Mouse (Mus musculus): ENCODE measurements around the gene Wfdc12. TPM values are rescaled to one million over a fixed set of nuclear protein-coding genes. Genes with fewer than 3 reads are reported as not detected.
"Not testable (repeated sequence)": the region's sequence is repeated elsewhere in the genome, so short reads cannot be mapped to it uniquely, and the experiment has no call there.

Wfdc12 gene
- not detected in 2 replicates for polyA plus RNA-seq (2015; fragmentation: Nextera tagmentation; extraction: Ambion mirVana)

DNA sequence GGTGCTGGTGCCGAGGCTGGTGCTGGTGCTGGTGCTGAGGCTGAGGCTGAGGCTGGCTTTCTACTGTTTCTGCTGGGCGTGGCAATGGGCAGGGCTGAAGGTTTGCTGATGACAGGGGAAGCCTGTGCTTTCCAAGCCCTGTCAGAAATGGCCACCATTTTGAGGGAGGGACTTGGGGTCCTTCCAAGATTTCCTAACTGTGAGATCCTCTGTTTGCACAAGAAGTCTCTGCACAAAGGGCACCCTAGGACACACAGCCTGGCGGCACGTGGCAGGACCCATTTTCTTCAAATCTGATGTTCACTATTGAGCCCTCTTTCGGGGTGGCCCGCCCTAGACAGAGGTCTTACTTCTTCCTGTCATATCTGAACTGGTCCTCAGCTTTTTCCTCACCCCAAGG, at the start of gene Wfdc12:
Wfdc12 (minus strand) TSS at position 33 of the 400 bp plus-strand sequence.
- ATAC-seq (ENCODE audit: insufficient number of reproducible peaks, insufficient read depth, low FRiP score, low TSS enrichment, low read depth): no peak
- H3K27ac ChIP-seq: no peak within 1 kb of the TSS
- 91% methylated on average over 6 of the region's 6 CpGs for WGBS
- no peaks in the 10 kb centered on the region for H3K4me1 ChIP-seq
- H3K9me3 ChIP-seq: no peaks in the 10 kb centered on the region
- H3K27me3 ChIP-seq: no peaks in the 10 kb centered on the region
- H3K4me3 ChIP-seq: no peak within 1 kb of the TSS
- H3K36me3 ChIP-seq: no peaks in the 10 kb centered on the region
- no peak within 1 kb of the TSS for H3K9ac ChIP-seq
- H3K4me2 ChIP-seq: no peak within 1 kb of the TSS

DNA sequence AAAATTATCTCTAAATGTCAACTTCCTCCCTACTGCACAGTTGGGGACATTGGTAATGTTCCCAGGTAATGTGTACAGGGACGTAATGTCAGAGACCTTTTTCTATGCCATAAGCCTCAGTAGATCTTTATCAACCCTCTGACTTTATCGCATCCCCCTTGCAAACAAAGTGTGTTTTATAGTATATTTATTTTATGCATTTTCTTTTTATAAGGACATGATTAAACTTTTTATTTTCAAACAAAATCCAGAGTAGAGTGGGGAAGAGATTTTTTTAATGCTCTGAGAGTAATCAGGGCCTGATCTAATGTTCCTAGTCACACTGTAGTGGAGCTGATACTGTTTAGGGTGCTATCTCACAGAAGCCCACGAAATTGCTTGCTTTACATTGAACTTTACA, 48.0 kb upstream of the Wfdc12 start, which contains the start of gene Svs2:
Svs2 (minus strand) TSS at position 101 of the 400 bp plus-strand sequence.
- Histone ChIP-seq H3K27me3 (no peaks in the 10 kb centered on the region), H3K27ac (no peak within 1 kb of the TSS), H3K4me3 (no peak within 1 kb of the TSS), H3K4me2 (no peak within 1 kb of the TSS), H3K9me3 (no peaks in the 10 kb centered on the region), H3K4me1 (no peaks in the 10 kb centered on the region), H3K36me3 (no peaks in the 10 kb centered on the region), H3K9ac (no peak within 1 kb of the TSS)
- no peak for ATAC-seq (ENCODE audit: insufficient number of reproducible peaks, insufficient read depth, low FRiP score, low TSS enrichment, low read depth)
- 81% methylated on average over 3 of the region's 3 CpGs for WGBS

DNA sequence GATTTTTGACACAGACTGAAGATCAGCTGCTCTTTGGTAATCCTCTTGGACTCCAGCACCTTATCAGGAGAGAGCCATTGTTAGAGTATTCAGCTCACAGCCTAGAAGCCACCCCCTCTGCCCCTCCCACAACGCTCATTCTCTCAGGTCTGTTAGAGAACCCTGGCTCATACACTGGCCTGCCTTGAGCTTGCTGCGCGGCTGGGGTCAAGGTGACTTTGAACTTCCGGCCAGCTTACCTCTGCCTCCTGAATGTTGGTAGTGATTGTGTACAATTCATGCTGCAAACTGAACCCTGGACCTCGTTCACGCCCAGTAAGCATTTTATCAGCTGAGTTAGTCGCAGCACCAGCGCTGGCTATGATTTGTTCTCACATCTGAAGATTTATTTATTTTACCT, 42.3 kb upstream of the Wfdc12 start:
- no peak for ATAC-seq (ENCODE audit: insufficient number of reproducible peaks, insufficient read depth, low FRiP score, low TSS enrichment, low read depth)
- 91% methylated on average over 8 of the region's 8 CpGs for WGBS
- H3K27ac ChIP-seq: no peak overlapping the region
- H3K9me3 ChIP-seq: no peaks in the 10 kb centered on the region
- H3K27me3 ChIP-seq: no peaks in the 10 kb centered on the region
- H3K36me3 ChIP-seq: no peaks in the 10 kb centered on the region
- H3K4me1 ChIP-seq: no peaks in the 10 kb centered on the region
- no peak overlapping the region for H3K9ac ChIP-seq
- H3K4me2 ChIP-seq: no peak overlapping the region
- H3K4me3 ChIP-seq: no peak overlapping the region

DNA sequence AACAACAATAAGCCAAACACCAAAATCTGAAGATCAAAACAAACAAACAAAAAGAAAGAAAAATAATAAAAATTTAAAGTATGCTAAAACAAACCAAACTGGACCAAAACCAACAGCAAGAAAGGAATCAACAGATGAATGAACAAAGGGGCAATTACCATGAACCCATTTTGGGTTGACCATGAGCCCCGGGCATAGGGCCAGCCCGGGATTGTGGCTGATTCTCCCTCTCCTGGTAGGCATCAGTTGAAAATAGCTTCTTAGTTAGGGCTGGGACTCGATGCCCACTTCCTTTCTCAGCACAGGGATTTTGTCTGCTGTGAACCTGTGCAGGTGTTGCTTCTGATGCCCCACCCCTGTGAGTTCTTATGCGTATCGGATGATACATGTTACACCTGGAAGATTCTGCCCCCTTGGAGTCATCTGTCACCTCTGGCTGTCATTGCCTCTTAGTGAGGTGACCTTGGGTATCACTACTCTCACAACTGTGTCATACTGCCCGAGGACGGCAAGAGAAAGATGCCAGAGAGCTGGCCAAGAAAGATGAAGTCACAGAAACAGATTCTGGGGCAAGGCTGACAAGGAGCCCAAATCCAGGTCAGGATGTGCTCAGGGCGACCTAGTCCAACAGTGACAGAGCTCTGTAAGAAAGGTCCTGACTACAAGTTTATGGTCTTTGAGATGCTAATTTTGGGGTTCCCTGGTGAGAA, 38.1 kb upstream of the Wfdc12 start:
- Histone ChIP-seq H3K4me2 (no peak overlapping the region), H3K27me3 (no peaks in the 10 kb centered on the region), H3K36me3 (no peaks in the 10 kb centered on the region), H3K9ac (no peak overlapping the region), H3K4me1 (no peaks in the 10 kb centered on the region), H3K9me3 (no peaks in the 10 kb centered on the region), H3K27ac (no peak overlapping the region), H3K4me3 (no peak overlapping the region)
- WGBS: 86% methylated on average over 8 of the region's 8 CpGs
- ATAC-seq (ENCODE audit: insufficient number of reproducible peaks, insufficient read depth, low FRiP score, low TSS enrichment, low read depth): no peak

DNA sequence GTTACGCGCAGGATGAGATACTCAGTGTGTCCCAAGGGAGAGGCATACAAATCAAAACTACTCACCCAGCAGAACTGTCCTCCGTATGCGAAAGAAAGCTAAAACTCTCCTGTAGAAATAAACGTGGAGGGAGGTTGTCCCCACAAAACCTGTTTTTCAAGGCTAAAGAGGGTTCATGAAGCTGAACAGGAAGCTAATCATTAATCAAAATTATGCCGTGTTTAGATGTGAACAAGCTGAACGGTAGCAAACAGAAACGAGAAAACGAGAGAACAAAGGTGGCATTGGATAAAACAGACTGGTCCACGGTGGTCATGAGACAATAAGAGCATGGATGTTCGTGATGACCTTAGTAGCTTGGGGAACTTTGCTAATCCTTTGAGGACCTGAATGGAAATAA, 31.1 kb upstream of the Wfdc12 start, which contains the start of gene Wfdc15b:
Wfdc15b (minus strand) TSS at position 139 of the 400 bp plus-strand sequence.
- no peak within 1 kb of the TSS for H3K9ac ChIP-seq
- ATAC-seq (ENCODE audit: insufficient number of reproducible peaks, insufficient read depth, low FRiP score, low TSS enrichment, low read depth): no peak
- H3K36me3 ChIP-seq: no peaks in the 10 kb centered on the region
- H3K27me3 ChIP-seq: no peaks in the 10 kb centered on the region
- no peak within 1 kb of the TSS for H3K27ac ChIP-seq
- 76% methylated on average over 11 of the region's 11 CpGs for WGBS
- no peaks in the 10 kb centered on the region for H3K9me3 ChIP-seq
- no peak within 1 kb of the TSS for H3K4me3 ChIP-seq
- H3K4me2 ChIP-seq: no peak within 1 kb of the TSS
- H3K4me1 ChIP-seq: no peaks in the 10 kb centered on the region

DNA sequence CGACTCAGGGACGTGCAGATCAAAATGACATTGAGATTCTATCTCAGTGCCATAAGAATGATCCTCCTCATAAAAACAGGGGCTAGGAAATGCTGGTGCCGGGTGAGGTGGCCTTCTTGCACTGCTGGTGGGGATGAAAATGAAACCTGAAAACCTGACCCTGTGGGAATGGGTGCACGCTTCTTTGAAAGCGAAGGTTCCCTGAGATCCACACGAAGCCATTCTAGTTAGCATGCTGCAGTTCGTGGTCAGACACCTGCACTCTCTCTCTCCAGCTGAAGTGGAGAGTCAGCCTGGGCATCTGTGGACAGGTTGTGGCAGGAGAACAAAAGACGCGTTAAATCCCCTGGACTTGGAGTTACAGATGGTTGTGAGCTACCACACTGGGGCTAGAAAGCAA, 28.9 kb upstream of the Wfdc12 start:
- ATAC-seq (ENCODE audit: insufficient number of reproducible peaks, insufficient read depth, low FRiP score, low TSS enrichment, low read depth): no peak
- H3K36me3 ChIP-seq: no peaks in the 10 kb centered on the region
- H3K4me2 ChIP-seq: no peak overlapping the region
- H3K9me3 ChIP-seq: no peaks in the 10 kb centered on the region
- no peak overlapping the region for H3K27ac ChIP-seq
- H3K27me3 ChIP-seq: no peaks in the 10 kb centered on the region
- no peaks in the 10 kb centered on the region for H3K4me1 ChIP-seq
- no peak overlapping the region for H3K9ac ChIP-seq
- 89% methylated on average over 9 of the region's 9 CpGs for WGBS
- H3K4me3 ChIP-seq: no peak overlapping the region

DNA sequence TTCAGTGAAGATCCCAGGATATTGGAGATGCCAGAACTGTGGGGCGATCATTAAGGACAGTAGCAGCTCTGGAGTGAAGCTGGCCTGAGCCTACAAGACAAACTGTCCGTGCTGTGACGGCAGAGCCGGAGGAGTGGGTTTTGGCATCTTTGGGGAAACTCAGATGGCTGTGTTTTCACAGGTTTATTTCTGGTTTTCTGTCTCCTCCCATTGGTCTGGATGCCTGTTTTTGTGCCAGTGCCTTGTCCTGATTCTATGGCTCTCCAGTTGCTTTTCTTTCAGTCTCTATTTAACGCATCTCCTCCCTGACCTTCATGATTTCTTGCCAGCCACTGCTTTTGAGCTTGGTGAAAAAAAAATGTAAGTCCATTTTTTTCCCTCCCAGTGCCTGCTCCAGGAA, 22.3 kb upstream of the Wfdc12 start:
- 89% methylated on average over 5 of the region's 5 CpGs for WGBS
- H3K4me1 ChIP-seq: no peaks in the 10 kb centered on the region
- H3K4me2 ChIP-seq: no peak overlapping the region
- H3K9ac ChIP-seq: no peak overlapping the region
- no peaks in the 10 kb centered on the region for H3K27me3 ChIP-seq
- no peaks in the 10 kb centered on the region for H3K36me3 ChIP-seq
- ATAC-seq (ENCODE audit: insufficient number of reproducible peaks, insufficient read depth, low FRiP score, low TSS enrichment, low read depth): no peak
- H3K4me3 ChIP-seq: no peak overlapping the region
- no peak overlapping the region for H3K27ac ChIP-seq
- H3K9me3 ChIP-seq: peaks cover 2% of the 10 kb centered on the region; the same call in 1 of the 2 replicates

DNA sequence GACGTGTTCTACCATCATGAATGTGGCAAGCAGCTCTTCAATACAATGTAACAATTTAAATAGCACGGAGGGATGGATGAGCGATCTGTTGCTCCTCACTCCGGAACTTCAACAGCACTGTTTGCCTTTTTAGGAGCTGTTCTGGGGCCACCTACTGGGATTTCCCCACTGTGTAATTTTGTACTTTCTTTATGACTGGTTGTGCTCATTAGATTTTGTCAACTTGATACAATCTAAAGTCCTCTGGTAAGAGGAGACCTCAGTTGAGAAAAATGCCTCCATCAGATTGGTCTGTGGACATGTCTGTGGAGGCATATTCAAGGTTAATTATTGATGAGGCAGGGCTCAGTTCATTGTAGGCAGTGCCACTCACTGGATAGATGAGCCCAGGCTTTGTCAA, 20.5 kb upstream of the Wfdc12 start:
- Histone ChIP-seq H3K4me3 (no peak overlapping the region), H3K9ac (no peak overlapping the region), H3K36me3 (no peaks in the 10 kb centered on the region), H3K27me3 (no peaks in the 10 kb centered on the region), H3K9me3 (peaks cover 2% of the 10 kb centered on the region; the same call in 1 of the 2 replicates), H3K4me2 (no peak overlapping the region), H3K4me1 (no peaks in the 10 kb centered on the region), H3K27ac (no peak overlapping the region)
- 86% methylated on average over 4 of the region's 4 CpGs for WGBS
- ATAC-seq (ENCODE audit: insufficient number of reproducible peaks, insufficient read depth, low FRiP score, low TSS enrichment, low read depth): no peak

DNA sequence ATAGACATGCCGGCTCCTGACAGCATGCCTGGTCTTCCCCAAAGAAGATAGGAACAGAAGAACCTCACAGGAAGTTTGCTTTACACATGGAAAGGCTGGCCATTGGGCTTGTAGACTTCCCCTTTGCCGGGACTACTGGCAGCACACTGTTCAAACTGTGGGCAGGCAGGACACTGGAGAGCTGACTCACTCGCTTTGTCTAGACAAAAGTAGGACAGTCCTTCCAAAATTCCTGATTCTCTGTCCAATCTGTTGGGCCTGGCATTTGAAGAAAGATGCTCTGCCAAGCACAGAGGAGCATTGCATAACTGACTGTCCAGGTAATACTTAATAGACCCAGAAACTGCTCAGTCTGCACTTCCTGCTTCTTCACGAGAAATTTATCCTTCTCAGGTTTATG, 16.3 kb upstream of the Wfdc12 start:
- Histone ChIP-seq H3K9me3 (peaks cover 2% of the 10 kb centered on the region; the same call in 1 of the 2 replicates), H3K4me3 (no peak overlapping the region), H3K27ac (no peak overlapping the region), H3K27me3 (no peaks in the 10 kb centered on the region), H3K4me2 (no peak overlapping the region), H3K36me3 (no peaks in the 10 kb centered on the region), H3K9ac (no peak overlapping the region), H3K4me1 (no peaks in the 10 kb centered on the region)
- ATAC-seq (ENCODE audit: insufficient number of reproducible peaks, insufficient read depth, low FRiP score, low TSS enrichment, low read depth): no peak
- WGBS: 78% methylated on average over 4 of the region's 4 CpGs

DNA sequence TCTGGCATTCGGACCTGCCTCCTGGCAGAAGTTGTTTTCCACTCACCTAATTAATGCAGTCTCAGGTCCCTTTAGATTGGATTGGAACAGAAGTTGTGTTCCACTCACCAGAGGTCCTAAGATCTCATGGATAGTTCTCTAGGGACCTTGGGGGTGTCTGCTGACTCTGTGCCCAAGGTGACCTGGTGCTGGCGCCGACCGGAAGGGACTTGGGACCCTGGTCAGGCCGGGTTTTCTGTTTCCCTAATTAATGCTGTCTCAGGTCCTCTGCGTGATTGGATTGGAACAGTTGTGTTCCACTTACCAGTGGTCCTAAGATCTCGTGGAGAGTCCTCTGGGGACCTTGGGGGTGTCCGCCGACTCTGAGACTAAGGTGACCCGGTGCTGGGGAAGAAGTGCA, 15.6 kb upstream of the Wfdc12 start:
- not testable (repeated sequence) for ATAC-seq (ENCODE audit: insufficient number of reproducible peaks, insufficient read depth, low FRiP score, low TSS enrichment, low read depth); H3K4me2 ChIP-seq; H3K36me3 ChIP-seq; H3K27me3 ChIP-seq; H3K9ac ChIP-seq; H3K4me3 ChIP-seq; H3K27ac ChIP-seq; H3K9me3 ChIP-seq; H3K4me1 ChIP-seq
- WGBS: 90% methylated on average over 10 of the region's 10 CpGs

DNA sequence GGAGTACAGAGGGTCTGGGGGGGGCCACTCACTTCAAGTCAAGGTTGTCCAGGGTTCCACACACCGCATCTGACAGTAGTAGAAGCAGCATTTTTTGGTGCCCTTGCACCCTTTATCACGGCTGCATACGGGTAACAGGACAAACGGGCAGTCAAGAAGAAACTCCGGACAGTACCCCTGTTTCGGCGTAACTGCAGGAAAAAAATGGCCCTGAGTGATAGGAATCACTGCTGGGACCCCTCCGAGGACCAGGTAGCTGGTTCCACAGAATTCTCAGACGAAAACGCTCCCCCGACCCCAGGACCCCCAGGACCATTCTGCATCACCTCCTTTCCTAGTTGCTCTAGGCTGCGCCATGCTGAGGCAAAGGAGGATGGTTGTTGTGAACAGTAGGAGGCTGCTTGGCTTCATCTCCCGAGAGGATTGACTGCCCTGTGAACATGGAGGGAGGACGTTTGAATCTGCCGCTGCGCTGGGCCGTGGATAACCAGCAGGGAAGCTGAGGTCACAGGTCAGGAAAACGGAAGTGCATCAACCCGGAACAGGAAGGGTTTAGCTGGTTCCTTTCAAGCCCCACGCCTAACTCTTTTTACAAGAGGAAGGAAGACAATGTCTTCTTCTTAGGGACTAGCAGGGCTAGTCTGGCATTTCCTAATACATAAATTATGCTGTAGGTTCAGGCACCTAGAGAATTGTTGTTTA, 9.4 kb upstream of the Wfdc12 start, which contains the start of gene Wfdc15a:
Wfdc15a (minus strand) TSS at position 505 of the 702 bp plus-strand sequence.
- no peak within 1 kb of the TSS for H3K9ac ChIP-seq
- no peak within 1 kb of the TSS for H3K4me3 ChIP-seq
- no peak within 1 kb of the TSS for H3K4me2 ChIP-seq
- H3K27ac ChIP-seq: no peak within 1 kb of the TSS
- WGBS: 73% methylated on average over 20 of the region's 20 CpGs
- no peaks in the 10 kb centered on the region for H3K36me3 ChIP-seq
- no peak for ATAC-seq (ENCODE audit: insufficient number of reproducible peaks, insufficient read depth, low FRiP score, low TSS enrichment, low read depth)
- H3K27me3 ChIP-seq: no peaks in the 10 kb centered on the region
- no peaks in the 10 kb centered on the region for H3K9me3 ChIP-seq
- H3K4me1 ChIP-seq: no peaks in the 10 kb centered on the region

DNA sequence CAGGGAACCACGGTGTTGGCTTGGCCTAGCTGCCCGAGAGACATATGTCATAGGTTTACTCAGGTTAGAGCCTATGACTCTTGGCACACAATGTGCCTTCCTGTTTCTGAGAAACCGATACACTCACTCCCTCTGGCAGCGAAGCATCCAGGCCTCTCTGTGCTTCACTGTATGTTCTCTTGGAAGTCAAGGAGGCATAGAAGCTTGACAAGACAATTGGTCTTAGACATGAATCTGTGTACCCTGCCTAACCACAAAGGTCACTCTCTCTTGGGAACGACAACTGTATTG, 6.2 kb upstream of the Wfdc12 start:
- no peak overlapping the region for H3K27ac ChIP-seq
- 78% methylated on average over 5 of the region's 5 CpGs for WGBS
- no peaks in the 10 kb centered on the region for H3K4me1 ChIP-seq
- no peaks in the 10 kb centered on the region for H3K36me3 ChIP-seq
- no peaks in the 10 kb centered on the region for H3K27me3 ChIP-seq
- no peak for ATAC-seq (ENCODE audit: insufficient number of reproducible peaks, insufficient read depth, low FRiP score, low TSS enrichment, low read depth)
- H3K9ac ChIP-seq: no peak overlapping the region
- H3K4me3 ChIP-seq: no peak overlapping the region
- H3K4me2 ChIP-seq: no peak overlapping the region
- no peaks in the 10 kb centered on the region for H3K9me3 ChIP-seq
